Mouse (Mus musculus) neural tube, embryonic 12.5 days (tissue): ENCODE results near the gene E130114P18Rik. TPM values are rescaled to one million over a fixed set of nuclear protein-coding genes. Genes with fewer than 3 reads are reported as not detected.

ENCODE experiments used
- ATAC-seq: fragments of 200-750 bp; cut with Nextera tagmentation; 2 replicates; pipeline ENCODE4 v1.8.0; 2017; ENCODE audit warnings: low read depth, mild to moderate bottlenecking, moderate TSS enrichment, moderate library complexity; ENCODE audit not compliant: low FRiP score
- H3K27ac ChIP-seq: fragments of 300-500 bp; sonication (generic); 2 replicates; pipeline ENCODE4 v1.5.1; 2016
- H3K27me3 ChIP-seq: fragments of 300-500 bp; sonication (generic); replicated peaks from 2 replicates; pipeline ENCODE4 v1.6.1; 2016; ENCODE audit warnings: mild to moderate bottlenecking
- H3K36me3 ChIP-seq: fragments of 300-500 bp; sonication (generic); 2 replicates; pipeline ENCODE4 v1.6.1; 2016; ENCODE audit warnings: mild to moderate bottlenecking
- H3K4me1 ChIP-seq: fragments of 300-500 bp; sonication (generic); 2 replicates; pipeline ENCODE4 v1.6.1; 2016
- H3K4me2 ChIP-seq: fragments of 300-500 bp; sonication (generic); replicated peaks from 2 replicates; pipeline ENCODE4 v1.6.1; 2016; ENCODE audit warnings: mild to moderate bottlenecking
- H3K4me3 ChIP-seq: fragments of 300-500 bp; sonication (generic); 2 replicates; pipeline ENCODE4 v1.5.1; 2016
- H3K9ac ChIP-seq: fragments of 300-500 bp; sonication (generic); 2 replicates; pipeline ENCODE4 v1.6.1; 2016; ENCODE audit warnings: mild to moderate bottlenecking
- H3K9me3 ChIP-seq: fragments of 300-500 bp; sonication (generic); 2 replicates; pipeline ENCODE4 v1.6.1; 2016; ENCODE audit warnings: mild to moderate bottlenecking
- WGBS: fragments of 180-500 bp; shearing (Covaris S2); methylation state at CpG from one replicate; pipeline ENCODE4 v1.1.7; 2016; 5-methylcytosine and 5-hydroxymethylcytosine counted together
- polyA plus RNA-seq: library from polyadenylated mRNA; unstranded; fragments of >200 nt; fragmentation: Nextera tagmentation; extraction: Ambion mirVana; gene quantifications from 2 replicates; pipeline ENCODE4 v1.2.1, GENCODE M21; 2016

The E130114P18Rik gene
- polyA plus RNA-seq, 1 experiment from 2014 or later: 20.4 TPM

- H3K27ac ChIP-seq: peak overlapping the region; percentile 44; the same call in 1 of the 2 replicates
- no peak overlapping the region for H3K4me3 ChIP-seq
- peak overlapping the region; percentile 12; the same call in 1 of the 2 replicates for H3K4me2 ChIP-seq
- H3K36me3 ChIP-seq: no peaks in the 10 kb centered on the region
- H3K9me3 ChIP-seq: no peaks in the 10 kb centered on the region
- H3K9ac ChIP-seq: no peak overlapping the region
- no peaks in the 10 kb centered on the region for H3K27me3 ChIP-seq
- WGBS: 11% methylated on average over 11 of the region's 11 CpGs
- ATAC-seq: peak; percentile 95
- peaks cover 28% of the 10 kb centered on the region for H3K4me1 ChIP-seq
Observed at GRCm38 (mm10) chr4:97648825-97649625, 128.9 kb downstream of the E130114P18Rik start.

DNA sequence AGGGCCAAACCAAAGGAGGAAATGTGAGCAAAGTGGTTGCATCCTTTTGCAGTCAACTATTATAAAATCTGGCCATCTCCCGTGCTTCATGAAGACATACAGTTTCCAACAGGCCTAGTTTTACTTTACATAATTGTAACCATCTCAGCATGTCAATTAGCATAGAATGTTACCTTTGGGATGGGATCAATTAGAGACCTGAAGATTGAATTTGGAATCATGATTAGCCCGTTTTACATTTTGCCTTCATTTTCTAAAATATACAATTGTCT is 129.5 kb downstream of the E130114P18Rik start:
- peaks cover 28% of the 10 kb centered on the region for H3K4me1 ChIP-seq
- no peak overlapping the region for H3K4me3 ChIP-seq
- no peak overlapping the region for H3K27ac ChIP-seq
- no peak overlapping the region for H3K4me2 ChIP-seq
- H3K9ac ChIP-seq: no peak overlapping the region
- WGBS: 51% methylated on average over 2 of the region's 2 CpGs
- no peaks in the 10 kb centered on the region for H3K9me3 ChIP-seq
- no peaks in the 10 kb centered on the region for H3K27me3 ChIP-seq
- ATAC-seq: no peak
- H3K36me3 ChIP-seq: no peaks in the 10 kb centered on the region

GRCm38 (mm10) chr4:97647700-97648435 is 130.0 kb downstream of the E130114P18Rik start:
- Histone ChIP-seq H3K4me3 (no peak overlapping the region), H3K9ac (no peak overlapping the region), H3K27ac (no peak overlapping the region), H3K27me3 (no peaks in the 10 kb centered on the region), H3K36me3 (no peaks in the 10 kb centered on the region), H3K9me3 (no peaks in the 10 kb centered on the region), H3K4me2 (0 out of 2 replicates have a peak overlapping the region, but pooled peaks have one; percentile 3), H3K4me1 (peaks cover 28% of the 10 kb centered on the region)
- ATAC-seq: peak; percentile 48
- 63% methylated on average over 15 of the region's 15 CpGs for WGBS

DNA sequence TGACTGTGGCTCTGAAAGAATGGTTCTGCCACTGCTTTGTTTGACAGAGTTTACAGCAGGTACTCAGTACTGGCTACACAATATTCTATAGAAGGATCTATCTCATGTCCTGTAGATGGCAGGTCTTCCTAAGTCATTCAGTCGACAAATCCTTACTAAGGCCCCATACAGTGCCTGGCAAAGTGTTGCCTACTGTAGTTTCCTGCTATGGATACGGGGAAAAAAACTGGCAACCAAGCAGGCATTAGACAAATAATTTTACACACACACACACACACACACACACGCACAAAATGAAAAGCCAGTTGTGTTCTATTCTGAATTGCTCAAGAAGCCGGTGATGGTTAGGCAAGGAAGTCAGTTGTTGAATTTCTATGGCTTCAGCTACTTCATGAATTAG is 130.6 kb downstream of the E130114P18Rik start:
- Histone ChIP-seq H3K9me3 (no peaks in the 10 kb centered on the region), H3K4me2 (no peak overlapping the region), H3K27ac (no peak overlapping the region), H3K9ac (no peak overlapping the region), H3K36me3 (no peaks in the 10 kb centered on the region), H3K27me3 (no peaks in the 10 kb centered on the region), H3K4me3 (no peak overlapping the region), H3K4me1 (peaks cover 28% of the 10 kb centered on the region)
- 68% methylated on average over 4 of the region's 4 CpGs for WGBS
- ATAC-seq: no peak

GRCm38 (mm10) chr4:97640385-97640784 is 137.5 kb downstream of the E130114P18Rik start:
- Histone ChIP-seq H3K27ac (no peak overlapping the region), H3K9me3 (no peaks in the 10 kb centered on the region), H3K27me3 (no peaks in the 10 kb centered on the region), H3K9ac (no peak overlapping the region), H3K4me3 (no peak overlapping the region), H3K36me3 (no peaks in the 10 kb centered on the region), H3K4me1 (peaks cover 10% of the 10 kb centered on the region), H3K4me2 (no peak overlapping the region)
- 87% methylated on average over 3 of the region's 3 CpGs for WGBS
- ATAC-seq: no peak

DNA sequence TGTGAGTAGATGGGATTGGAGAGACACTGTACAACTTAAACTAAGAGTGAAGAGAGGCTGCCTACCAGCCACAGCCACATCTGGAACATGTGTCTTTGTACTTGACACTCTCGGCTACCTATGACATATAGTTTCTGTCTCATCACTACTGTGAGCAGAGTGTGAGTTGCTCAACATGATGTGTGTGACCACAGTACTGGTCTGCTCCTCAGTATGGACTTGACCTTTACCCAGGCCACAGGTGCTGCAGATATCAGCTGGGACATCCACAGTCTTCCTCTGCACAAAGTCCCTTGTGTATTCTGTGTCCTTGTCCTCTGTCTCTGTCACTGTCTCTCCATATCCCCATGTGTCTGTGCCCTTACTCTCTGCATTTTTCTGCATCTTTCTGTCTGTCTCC is 141.3 kb downstream of the E130114P18Rik start:
- Histone ChIP-seq H3K9ac (no peak overlapping the region), H3K4me2 (no peak overlapping the region), H3K9me3 (no peaks in the 10 kb centered on the region), H3K27me3 (no peaks in the 10 kb centered on the region), H3K27ac (no peak overlapping the region), H3K4me3 (no peak overlapping the region), H3K4me1 (peaks cover 14% of the 10 kb centered on the region), H3K36me3 (no peaks in the 10 kb centered on the region)
- ATAC-seq: no peak
- 94% methylated on average over 1 of the region's 1 CpGs for WGBS

GRCm38 (mm10) chr4:97635757-97636292 is 142.1 kb downstream of the E130114P18Rik start:
- Histone ChIP-seq H3K4me2 (no peak overlapping the region), H3K36me3 (no peaks in the 10 kb centered on the region), H3K9ac (no peak overlapping the region), H3K4me1 (peaks cover 14% of the 10 kb centered on the region), H3K27me3 (no peaks in the 10 kb centered on the region), H3K27ac (peak overlapping the region; percentile 53; the same call in 1 of the 2 replicates), H3K9me3 (no peaks in the 10 kb centered on the region), H3K4me3 (no peak overlapping the region)
- no peak for ATAC-seq
- WGBS: 33% methylated on average over 1 of the region's 1 CpGs

- Histone ChIP-seq H3K4me1 (peaks cover 14% of the 10 kb centered on the region), H3K4me3 (no peak overlapping the region), H3K9ac (no peak overlapping the region), H3K36me3 (no peaks in the 10 kb centered on the region), H3K9me3 (no peaks in the 10 kb centered on the region), H3K27me3 (no peaks in the 10 kb centered on the region), H3K27ac (peak overlapping the region; percentile 11; the same call in 1 of the 2 replicates), H3K4me2 (no peak overlapping the region)
- ATAC-seq: peak; percentile 53
- 16% methylated on average over 6 of the region's 6 CpGs for WGBS
Observed at GRCm38 (mm10) chr4:97635296-97635755, 142.6 kb downstream of the E130114P18Rik start.

GRCm38 (mm10) chr4:97628881-97629605 is 148.8 kb downstream of the E130114P18Rik start:
- Histone ChIP-seq H3K27me3 (no peaks in the 10 kb centered on the region), H3K36me3 (no peaks in the 10 kb centered on the region), H3K27ac (no peak overlapping the region), H3K4me3 (no peak overlapping the region), H3K4me1 (peaks cover 17% of the 10 kb centered on the region), H3K9me3 (no peaks in the 10 kb centered on the region), H3K9ac (no peak overlapping the region), H3K4me2 (no peak overlapping the region)
- peak; percentile 51 for ATAC-seq
- WGBS: 33% methylated on average over 14 of the region's 14 CpGs

- no peak overlapping the region for H3K27ac ChIP-seq
- H3K4me2 ChIP-seq: no peak overlapping the region
- 41% methylated on average over 16 of the region's 16 CpGs for WGBS
- H3K36me3 ChIP-seq: no peaks in the 10 kb centered on the region
- H3K4me1 ChIP-seq: peaks cover 17% of the 10 kb centered on the region
- H3K9me3 ChIP-seq: no peaks in the 10 kb centered on the region
- no peak overlapping the region for H3K9ac ChIP-seq
- H3K27me3 ChIP-seq: no peaks in the 10 kb centered on the region
- ATAC-seq: no peak
- no peak overlapping the region for H3K4me3 ChIP-seq
Observed at GRCm38 (mm10) chr4:97626002-97626720, 151.7 kb downstream of the E130114P18Rik start.

- no peaks in the 10 kb centered on the region for H3K36me3 ChIP-seq
- H3K4me1 ChIP-seq: peaks cover 19% of the 10 kb centered on the region
- no peaks in the 10 kb centered on the region for H3K27me3 ChIP-seq
- H3K4me3 ChIP-seq: no peak overlapping the region
- no peak overlapping the region for H3K27ac ChIP-seq
- H3K9ac ChIP-seq: no peak overlapping the region
- WGBS: 83% methylated on average over 5 of the region's 5 CpGs
- ATAC-seq: no peak
- no peaks in the 10 kb centered on the region for H3K9me3 ChIP-seq
- no peak overlapping the region for H3K4me2 ChIP-seq
Observed at GRCm38 (mm10) chr4:97623165-97623564, 154.7 kb downstream of the E130114P18Rik start.
